9 mouse cellular contexts compared by ENCODE assay signal in the genomic region with DNA sequence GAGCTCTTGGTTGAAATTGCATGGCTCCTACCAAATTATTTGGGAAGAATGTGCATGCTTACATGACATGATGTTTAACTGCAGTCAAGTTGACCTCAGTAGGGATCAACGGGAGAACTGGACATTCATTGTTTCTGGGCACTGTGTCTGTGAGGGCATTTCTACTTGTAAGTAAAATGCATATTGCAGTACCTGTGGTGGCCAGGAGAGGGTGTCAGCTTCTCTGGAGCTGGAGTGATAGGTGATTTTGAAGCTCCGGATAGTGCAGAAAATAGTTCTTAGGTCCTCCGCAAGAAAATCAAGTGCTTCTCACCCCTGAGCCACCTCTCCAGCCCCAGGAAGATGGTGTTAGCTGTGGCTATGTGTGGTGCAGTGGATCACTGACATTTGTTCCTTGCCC.
DNase-seq lines count a peak whose midpoint lies in the region; ATAC-seq lines count a peak whose summit lies in the region.
"Had no signal": no experiment of that assay in that cellular context is flagged by ENCODE, and none has a peak within 500 bp of the region (broad histone marks: within the 10 kb centered on the region; RNA-seq: fewer than 3 reads in every experiment).

No protein-coding gene starts in this region.

- 65% methylated on average over 3 of the region's 3 CpGs for WGBS in forebrain, embryonic 10.5 days
- WGBS in forebrain, embryonic 13.5 days = 61% methylated on average over 3 of the region's 3 CpGs
- 73% methylated on average over 3 of the region's 3 CpGs for WGBS in midbrain, embryonic 10.5 days
- 66% methylated on average over 3 of the region's 3 CpGs for WGBS in midbrain, embryonic 15.5 days

- H3K9me3 ChIP-seq in forebrain, embryonic 10.5 days = no peaks in the 10 kb centered on the region
- no peaks in the 10 kb centered on the region for H3K9me3 ChIP-seq in forebrain, embryonic 13.5 days (replicated peaks)
- no peaks in the 10 kb centered on the region for H3K9me3 ChIP-seq in midbrain, embryonic 10.5 days (replicated peaks)
- H3K9me3 ChIP-seq in midbrain, embryonic 15.5 days = no peaks in the 10 kb centered on the region
- H3K9me3 ChIP-seq: midbrain, embryonic 12.5 days had no signal

- H3K9ac ChIP-seq in forebrain, embryonic 13.5 days = no peak overlapping the region
- H3K9ac ChIP-seq in midbrain, embryonic 15.5 days = no peak overlapping the region
- H3K9ac ChIP-seq: midbrain, embryonic 12.5 days had no signal

- no peak overlapping the region for H3K27ac ChIP-seq in forebrain, embryonic 10.5 days
- H3K27ac ChIP-seq in forebrain, embryonic 13.5 days = no peak overlapping the region
- H3K27ac ChIP-seq in midbrain, embryonic 10.5 days (replicated peaks) = no peak overlapping the region
- no peak overlapping the region for H3K27ac ChIP-seq in midbrain, embryonic 15.5 days
- H3K27ac ChIP-seq: midbrain, embryonic 12.5 days had no signal

- H3K4me1 ChIP-seq in forebrain, embryonic 10.5 days = peaks cover 6% of the 10 kb centered on the region; the same call in 1 of the 2 replicates
- H3K4me1 ChIP-seq in forebrain, embryonic 13.5 days = peaks cover 5% of the 10 kb centered on the region; the same call in 1 of the 2 replicates
- no peaks in the 10 kb centered on the region for H3K4me1 ChIP-seq in midbrain, embryonic 10.5 days
- no peaks in the 10 kb centered on the region for H3K4me1 ChIP-seq in midbrain, embryonic 15.5 days
- H3K4me1 ChIP-seq: midbrain, embryonic 12.5 days had no signal

- H3K36me3 ChIP-seq in forebrain, embryonic 10.5 days (replicated peaks) = no peaks in the 10 kb centered on the region
- H3K36me3 ChIP-seq in forebrain, embryonic 13.5 days (ENCODE audit: poor library complexity, severe bottlenecking) = no peaks in the 10 kb centered on the region
- H3K36me3 ChIP-seq in midbrain, embryonic 10.5 days = no peaks in the 10 kb centered on the region
- H3K36me3 ChIP-seq in midbrain, embryonic 15.5 days (replicated peaks) = no peaks in the 10 kb centered on the region
- H3K36me3 ChIP-seq: midbrain, embryonic 12.5 days had no signal

- ATAC-seq in forebrain, embryonic 13.5 days = no peak
- ATAC-seq in midbrain, embryonic 15.5 days (replicated peaks) = no peak
- no peak for ATAC-seq in megakaryocyte progenitor cell, adult 5-6 weeks (replicated peaks; ENCODE audit: poor library complexity)

- H3K4me3 ChIP-seq in forebrain, embryonic 10.5 days = no peak overlapping the region
- no peak overlapping the region for H3K4me3 ChIP-seq in forebrain, embryonic 13.5 days
- no peak overlapping the region for H3K4me3 ChIP-seq in midbrain, embryonic 10.5 days
- H3K4me3 ChIP-seq in midbrain, embryonic 15.5 days = no peak overlapping the region
- H3K4me3 ChIP-seq: midbrain, embryonic 12.5 days had no signal

- H3K4me2 ChIP-seq in forebrain, embryonic 13.5 days = no peak overlapping the region
- no peak overlapping the region for H3K4me2 ChIP-seq in midbrain, embryonic 15.5 days
- H3K4me2 ChIP-seq: midbrain, embryonic 12.5 days had no signal

- DNase-seq in forebrain, embryonic 10.5 days (ENCODE audit: extremely low spot score, low spot score) = peak; percentile 45
- DNase-seq in midbrain, embryonic 10.5 days (ENCODE audit: low spot score) = peak; percentile 53
- peak; percentile 71 for DNase-seq in embryo, embryonic 10 days (ENCODE audit: low spot score)
- DNase-seq in left cerebral cortex, adult 18-20 months (ENCODE audit: low spot score in 2 of 2) = peak; percentile 49 to 79
- peak; percentile 77 for DNase-seq in testis, postnatal 10 days (ENCODE audit: low spot score)

- H3K27me3 ChIP-seq in forebrain, embryonic 10.5 days (ENCODE audit: poor library complexity, severe bottlenecking) = no peaks in the 10 kb centered on the region
- H3K27me3 ChIP-seq in forebrain, embryonic 13.5 days = no peaks in the 10 kb centered on the region
- H3K27me3 ChIP-seq in midbrain, embryonic 10.5 days (ENCODE audit: low read depth, poor library complexity, severe bottlenecking) = no peaks in the 10 kb centered on the region
- no peaks in the 10 kb centered on the region for H3K27me3 ChIP-seq in midbrain, embryonic 15.5 days (replicated peaks)
- H3K27me3 ChIP-seq: midbrain, embryonic 12.5 days had no signal
